Mouse (Mus musculus) thymus, postnatal 25 days (tissue): Measurements from ENCODE around the gene Sik3.

Experiments
- DNase-seq: peaks from one replicate; pipeline ENCODE4 v3.0.0; 2022

Gene Sik3

GRCm38 (mm10) chr9:46016417-46016816 lies 3.8 kb downstream of the Sik3 start:
- no peak for DNase-seq

GRCm38 (mm10) chr9:46018316-46018715 lies 5.7 kb downstream of the Sik3 start:
- no peak for DNase-seq

- no peak for DNase-seq
These were observed 7.4 kb downstream of the Sik3 start for GRCm38 (mm10) chr9:46019975-46020374.

GRCm38 (mm10) chr9:46023591-46023990 lies 11.0 kb downstream of the Sik3 start:
- DNase-seq, result no peak

- DNase-seq, result no peak
These were observed 13.6 kb downstream of the Sik3 start for GRCm38 (mm10) chr9:46026058-46026849.

GRCm38 (mm10) chr9:46027994-46028393 lies 15.4 kb downstream of the Sik3 start:
- DNase-seq, result no peak

GRCm38 (mm10) chr9:46029534-46029933 lies 16.9 kb downstream of the Sik3 start:
- no peak for DNase-seq

- DNase-seq, result no peak
These were observed 17.6 kb downstream of the Sik3 start for GRCm38 (mm10) chr9:46030184-46030583.

- no peak for DNase-seq
These were observed 18.3 kb downstream of the Sik3 start for GRCm38 (mm10) chr9:46030968-46031367.

GRCm38 (mm10) chr9:46032190-46032589 lies 19.6 kb downstream of the Sik3 start:
- no peak for DNase-seq

GRCm38 (mm10) chr9:46033058-46033457 lies 20.4 kb downstream of the Sik3 start:
- DNase-seq, result no peak

GRCm38 (mm10) chr9:46033862-46034261 lies 21.2 kb downstream of the Sik3 start:
- DNase-seq, result no peak

- no peak for DNase-seq
These were observed 22.8 kb downstream of the Sik3 start for GRCm38 (mm10) chr9:46035290-46035871.

- DNase-seq, result no peak
These were observed 24.3 kb downstream of the Sik3 start for GRCm38 (mm10) chr9:46036881-46037280.

GRCm38 (mm10) chr9:46038786-46039185 lies 26.2 kb downstream of the Sik3 start:
- no peak for DNase-seq

GRCm38 (mm10) chr9:46041186-46041585 lies 28.6 kb downstream of the Sik3 start:
- DNase-seq, result no peak

GRCm38 (mm10) chr9:46042387-46042786 lies 29.8 kb downstream of the Sik3 start:
- no peak for DNase-seq

GRCm38 (mm10) chr9:46043626-46044025 lies 31.0 kb downstream of the Sik3 start:
- no peak for DNase-seq

- DNase-seq, result no peak
These were observed 34.3 kb downstream of the Sik3 start for GRCm38 (mm10) chr9:46046724-46047517.

- DNase-seq, result no peak
These were observed 36.9 kb downstream of the Sik3 start for GRCm38 (mm10) chr9:46049525-46049924.

- no peak for DNase-seq
These were observed 37.6 kb downstream of the Sik3 start for GRCm38 (mm10) chr9:46050203-46050602.

- no peak for DNase-seq
These were observed 40.5 kb downstream of the Sik3 start for GRCm38 (mm10) chr9:46053014-46053666.

GRCm38 (mm10) chr9:46058065-46058464 lies 45.4 kb downstream of the Sik3 start:
- no peak for DNase-seq
